Mouse (Mus musculus): ENCODE data around the gene Cd8b1.
"Not testable (repeated sequence)": the region's sequence is repeated elsewhere in the genome, so short reads cannot be mapped to it uniquely, and the experiment has no call there.

The Cd8b1 gene

DNA sequence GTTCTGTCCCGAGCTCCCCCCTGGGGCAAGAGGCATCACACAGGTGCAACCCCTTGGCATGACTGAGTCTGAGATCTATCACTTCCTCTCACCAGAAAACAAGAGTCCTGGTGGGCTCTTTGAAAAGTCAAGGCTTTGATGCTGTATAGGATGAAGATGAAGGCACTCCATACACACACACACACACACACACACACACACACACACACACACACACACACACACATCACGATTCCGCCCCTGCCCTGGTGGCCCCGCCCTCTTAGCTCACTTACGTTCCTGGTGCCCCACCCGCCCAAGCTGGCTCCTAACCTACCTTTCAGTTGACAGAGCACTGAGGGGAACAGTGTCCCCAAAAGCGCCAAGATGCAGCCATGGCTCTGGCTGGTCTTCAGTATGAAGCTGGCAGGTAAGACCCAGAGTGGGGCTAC, at the start of gene Cd8b1:
Cd8b1 (plus strand) TSS at position 298 of the 431 bp plus-strand sequence.
- no peak for DNase-seq (ENCODE audit: extremely low spot score, low read depth, low spot score)

GRCm38 (mm10) chr6:71273715-71274114, 48.9 kb upstream of the Cd8b1 start:
- DNase-seq (ENCODE audit: extremely low spot score, low read depth, low spot score) = no peak

DNA sequence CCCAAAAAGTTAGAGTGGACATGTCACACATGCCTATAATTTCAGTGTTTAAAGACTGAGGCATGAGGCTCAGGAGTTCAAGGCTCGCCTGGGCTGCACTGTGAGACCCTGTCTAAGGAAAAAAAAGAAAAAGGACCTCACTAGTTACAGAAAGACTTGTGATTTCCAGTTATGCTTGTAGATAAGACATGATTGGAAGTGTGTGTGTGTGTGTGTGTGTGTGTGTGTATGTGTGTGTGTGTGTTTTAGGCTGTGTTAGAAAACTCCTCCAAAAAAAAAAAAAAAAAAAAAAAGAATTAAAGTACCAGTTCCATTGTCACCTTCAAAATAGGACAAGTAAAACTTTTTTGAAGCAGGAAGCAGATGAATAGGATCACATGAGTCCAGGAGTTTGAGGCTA, 48.0 kb upstream of the Cd8b1 start:
- no peak for DNase-seq (ENCODE audit: extremely low spot score, low read depth, low spot score)

DNA sequence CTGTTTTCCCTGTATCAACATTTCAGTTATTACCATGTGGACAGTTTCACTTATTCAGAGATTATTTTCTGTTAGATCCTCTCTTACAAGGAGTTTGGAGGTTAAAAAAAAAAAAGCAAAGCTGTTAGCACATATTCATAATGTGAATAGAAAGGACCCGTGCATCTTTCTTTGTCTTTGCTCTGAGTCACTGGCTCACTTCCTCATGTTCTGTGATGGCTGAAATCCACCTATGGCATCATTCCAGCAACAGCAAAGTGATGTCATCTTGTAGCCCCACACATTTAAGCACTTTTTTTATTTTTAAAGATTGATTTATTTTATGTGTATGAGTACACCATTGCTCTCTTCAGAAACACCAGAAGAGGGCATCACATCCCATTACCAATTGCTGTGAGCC, 43.2 kb upstream of the Cd8b1 start:
- no peak for DNase-seq (ENCODE audit: extremely low spot score, low read depth, low spot score)

DNA sequence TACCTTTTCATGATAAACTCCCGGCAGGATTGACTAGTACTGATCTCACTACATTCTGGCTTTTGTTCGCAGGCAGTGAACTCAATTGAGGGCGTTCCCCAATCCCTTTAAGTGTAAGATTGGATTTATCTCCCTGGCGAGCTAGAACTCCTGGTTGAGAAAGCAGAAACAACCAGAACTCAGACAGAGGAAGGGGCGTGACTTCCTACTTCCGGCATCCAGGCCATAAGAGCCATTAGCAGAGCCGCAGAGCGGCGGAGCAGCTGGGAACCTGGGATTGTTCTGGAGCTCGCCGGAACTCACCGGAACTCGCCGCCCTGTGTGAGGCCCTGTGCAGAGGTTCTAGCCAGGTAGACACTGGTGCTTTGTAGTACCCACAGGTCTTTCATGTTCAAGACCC, 29.1 kb upstream of the Cd8b1 start:
- no peak for DNase-seq (ENCODE audit: extremely low spot score, low read depth, low spot score)

GRCm38 (mm10) chr6:71295303-71295702, 27.3 kb upstream of the Cd8b1 start:
- DNase-seq (ENCODE audit: extremely low spot score, low read depth, low spot score) = no peak

- no peak for DNase-seq (ENCODE audit: extremely low spot score, low read depth, low spot score)
Observed at GRCm38 (mm10) chr6:71298051-71298450, 24.5 kb upstream of the Cd8b1 start.

DNA sequence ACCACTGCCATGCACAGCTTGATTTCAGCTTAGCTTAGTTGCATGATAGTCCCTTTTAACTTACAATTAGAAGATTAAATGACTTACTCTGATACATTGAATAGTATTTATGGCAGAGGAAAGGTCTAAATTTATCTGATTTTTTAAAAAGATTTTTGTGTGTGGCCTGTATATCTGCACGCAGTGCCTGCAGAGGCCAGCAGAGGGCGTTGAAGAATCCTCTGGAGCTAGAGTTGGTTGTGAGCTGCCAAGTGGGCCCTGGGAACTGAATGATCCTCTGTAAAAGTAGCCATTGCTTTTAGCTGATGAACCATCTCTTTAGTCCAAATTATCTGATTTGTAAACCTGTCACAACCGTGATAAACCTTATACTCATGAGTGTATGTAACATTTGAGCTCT, 23.8 kb upstream of the Cd8b1 start:
- DNase-seq (ENCODE audit: extremely low spot score, low read depth, low spot score) = peak; percentile 10

DNA sequence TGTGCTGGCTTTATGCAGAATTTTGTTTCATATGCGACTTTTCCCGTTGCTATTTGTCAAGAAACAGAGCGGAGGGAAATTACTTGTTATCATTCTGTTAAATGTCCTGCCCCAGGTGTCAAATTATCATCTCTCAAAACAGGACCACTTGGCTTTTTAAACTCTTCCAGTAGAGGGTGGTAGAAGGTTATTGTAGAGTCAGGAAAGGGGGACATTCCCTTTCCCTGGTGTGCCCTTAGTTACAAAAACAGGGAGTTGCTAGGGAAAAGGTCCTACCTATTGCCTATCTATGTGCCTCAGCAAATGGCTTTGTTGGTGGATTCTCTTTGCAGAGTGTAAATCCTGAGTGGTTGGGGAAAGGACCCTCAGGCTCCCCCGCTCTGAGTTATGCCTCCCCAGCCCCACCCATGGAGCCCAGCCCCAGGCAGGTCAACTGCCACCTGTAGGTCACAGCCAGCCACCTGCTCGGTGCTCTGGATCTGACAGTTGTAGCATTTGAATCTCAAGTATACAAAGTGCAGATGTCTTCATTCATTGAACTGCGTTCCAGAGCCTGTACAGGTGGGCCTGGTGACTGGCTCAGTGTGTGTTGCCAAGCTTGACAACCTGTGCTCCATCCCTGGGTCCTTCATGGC, 20.4 kb upstream of the Cd8b1 start:
- DNase-seq (ENCODE audit: extremely low spot score, low read depth, low spot score) = no peak

DNA sequence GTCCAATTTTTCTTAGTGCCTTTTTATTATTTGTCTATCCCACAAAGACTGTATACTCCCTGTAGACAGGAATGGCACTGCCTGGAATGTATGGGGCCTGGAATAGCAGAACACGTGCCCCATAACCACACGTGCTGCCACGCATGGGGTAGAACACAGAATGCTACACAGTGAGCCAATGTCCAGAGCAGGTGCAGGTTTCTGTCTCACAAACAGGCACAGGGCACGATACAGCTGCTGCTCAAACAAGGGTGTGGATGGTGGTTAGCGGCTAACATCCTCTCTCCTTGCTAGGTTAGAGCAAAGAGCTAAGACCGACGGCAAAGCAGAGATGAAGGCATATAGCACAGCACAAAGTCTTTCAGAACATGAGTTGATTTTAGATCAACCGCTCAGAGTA, 15.1 kb upstream of the Cd8b1 start:
- no peak for DNase-seq (ENCODE audit: extremely low spot score, low read depth, low spot score)

DNA sequence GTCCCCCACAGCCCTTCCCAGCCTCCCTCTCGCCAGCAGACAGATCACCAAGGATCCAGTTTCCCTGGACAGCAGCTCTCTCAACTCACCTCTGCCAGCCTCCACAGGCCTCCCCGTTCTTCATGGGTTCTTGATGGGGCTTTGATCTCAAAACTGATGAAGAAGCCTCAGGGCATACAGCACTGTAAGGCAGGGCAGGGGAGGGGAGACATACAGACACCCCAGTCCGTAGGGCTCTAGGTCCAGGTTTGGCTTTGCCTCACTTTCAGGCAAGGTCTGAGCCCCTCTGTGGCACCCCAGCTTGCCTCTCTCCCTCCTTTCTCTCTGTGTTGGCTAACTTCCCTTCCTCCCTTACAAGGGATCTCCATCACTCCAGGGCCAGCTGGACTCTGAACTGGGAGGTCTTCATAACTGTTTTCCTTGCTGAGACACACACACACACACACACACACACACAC, 733 bp upstream of the Cd8b1 start, which contains the start of gene Smyd1:
Smyd1 (minus strand) TSS at position 408 of the 458 bp plus-strand sequence.
- DNase-seq (ENCODE audit: extremely low spot score, low read depth, low spot score) = no peak

DNA sequence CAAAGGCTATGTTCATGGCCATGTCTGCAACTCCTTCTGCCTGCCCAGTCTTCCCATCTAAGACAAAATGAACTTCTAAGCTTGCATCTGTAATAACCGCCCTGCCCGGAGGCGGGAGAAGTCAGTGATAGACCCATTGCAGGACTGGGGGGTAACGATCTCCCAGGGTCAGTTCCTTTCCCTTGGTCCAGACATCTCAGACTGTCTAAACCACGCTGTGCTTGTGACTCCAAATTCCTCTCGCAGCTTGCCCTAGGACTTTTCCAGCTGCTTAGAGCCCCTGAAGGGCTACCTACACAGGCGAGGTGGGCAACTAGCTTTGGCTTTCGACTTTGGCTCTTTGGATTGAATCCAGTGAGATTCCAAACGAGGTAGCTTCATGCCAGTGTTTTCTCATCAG, 2.2 kb downstream of the Cd8b1 start:
- no peak for DNase-seq (ENCODE audit: extremely low spot score, low read depth, low spot score)

DNA sequence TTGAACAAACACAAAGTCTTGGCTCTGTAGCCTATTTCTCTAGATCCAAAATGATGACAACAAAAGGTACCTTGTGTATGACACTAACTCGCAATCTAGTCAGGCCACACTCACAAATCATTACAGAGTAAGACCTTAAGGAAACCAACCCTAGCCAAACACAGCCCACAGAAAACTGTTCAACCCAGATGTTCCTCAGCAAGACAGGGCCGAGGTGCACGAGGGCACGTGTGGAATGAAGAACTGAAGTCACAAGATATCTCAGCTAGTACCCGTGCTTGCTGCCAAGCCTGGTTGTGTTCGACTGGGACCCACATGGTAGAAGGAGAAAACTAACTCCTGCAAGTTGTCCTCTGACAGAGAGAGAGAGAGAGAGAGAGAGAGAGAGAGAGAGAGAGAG, 7.3 kb downstream of the Cd8b1 start:
- no peak for DNase-seq (ENCODE audit: extremely low spot score, low read depth, low spot score)

DNA sequence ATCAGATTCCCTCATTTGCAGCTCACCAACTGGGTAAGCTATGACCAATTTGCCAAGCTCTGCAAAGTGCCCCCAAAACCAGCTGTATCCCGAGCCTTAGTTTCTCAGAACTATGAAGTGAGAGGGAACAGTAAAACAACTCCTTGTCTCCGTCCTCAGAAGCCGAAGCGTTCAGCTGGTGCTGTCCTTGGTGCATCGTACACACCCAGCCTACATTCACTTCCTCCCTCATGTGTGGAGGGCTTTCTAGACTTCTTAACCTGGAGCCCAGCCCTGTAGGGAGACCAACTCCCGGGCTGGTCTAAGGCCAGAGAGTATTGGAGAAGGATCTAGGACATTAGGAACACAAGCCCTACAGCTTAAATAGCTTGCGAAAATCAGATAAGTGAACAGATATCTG, 7.9 kb downstream of the Cd8b1 start:
- no peak for DNase-seq (ENCODE audit: extremely low spot score, low read depth, low spot score)

GRCm38 (mm10) chr6:71331491-71331890, 8.9 kb downstream of the Cd8b1 start:
- DNase-seq (ENCODE audit: extremely low spot score, low read depth, low spot score) = not testable (repeated sequence)

DNA sequence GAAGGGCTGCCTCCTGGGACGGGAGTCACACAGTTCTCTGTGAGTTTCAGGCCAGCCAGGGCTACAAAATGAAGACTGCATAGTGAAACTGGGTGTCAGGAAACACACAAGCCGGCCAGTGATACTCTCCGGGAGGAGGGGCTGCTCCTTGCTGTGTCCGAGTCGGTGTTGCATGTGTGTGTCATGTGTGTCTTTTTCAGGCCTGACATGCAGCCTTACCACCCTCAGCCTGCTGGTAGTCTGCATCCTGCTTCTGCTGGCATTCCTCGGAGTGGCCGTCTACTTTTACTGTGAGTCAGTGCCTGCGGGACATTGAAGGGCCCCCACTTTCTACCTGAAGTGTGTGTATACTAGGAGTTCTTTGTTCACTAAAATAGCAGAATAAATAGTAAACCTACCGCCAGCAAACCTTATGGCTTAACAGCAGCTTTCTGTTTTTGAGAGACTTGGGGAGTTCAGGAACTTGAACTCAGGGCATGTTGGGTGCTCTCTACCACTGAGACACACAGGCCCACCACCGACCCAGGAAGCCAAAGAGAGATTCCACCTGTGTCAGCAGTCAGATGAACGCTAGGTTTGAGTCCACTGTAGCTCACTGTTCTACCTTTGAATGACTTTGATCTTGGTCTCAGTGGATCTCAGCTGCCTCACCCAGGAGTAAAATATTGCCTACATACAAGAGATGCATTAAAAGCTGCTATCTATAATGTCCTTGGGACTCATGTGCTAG, 9.8 kb downstream of the Cd8b1 start:
- no peak for DNase-seq (ENCODE audit: extremely low spot score, low read depth, low spot score)

- no peak for DNase-seq (ENCODE audit: extremely low spot score, low read depth, low spot score)
Observed at GRCm38 (mm10) chr6:71333031-71333430, 10.4 kb downstream of the Cd8b1 start.

GRCm38 (mm10) chr6:71333578-71334273, 11.1 kb downstream of the Cd8b1 start:
- no peak for DNase-seq (ENCODE audit: extremely low spot score, low read depth, low spot score)

DNA sequence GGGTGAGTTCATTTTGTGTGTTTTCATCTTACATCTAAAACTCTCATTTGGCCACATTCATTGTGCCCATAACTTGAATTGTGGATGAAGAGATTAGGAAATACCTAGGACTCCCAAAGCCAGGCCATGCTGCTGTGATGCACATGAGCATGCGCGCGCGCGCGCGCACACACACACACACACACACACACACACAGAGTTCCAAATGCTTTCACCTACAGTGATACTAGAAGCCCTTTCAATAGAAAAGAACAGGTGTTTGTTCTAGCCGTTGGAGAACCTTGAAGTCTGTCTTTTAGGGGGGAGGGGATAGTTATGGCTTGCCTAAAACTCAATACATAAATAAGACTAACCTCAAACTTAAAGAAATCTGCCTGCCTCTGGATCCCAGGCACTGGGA, 15.1 kb downstream of the Cd8b1 start:
- no peak for DNase-seq (ENCODE audit: extremely low spot score, low read depth, low spot score)

DNA sequence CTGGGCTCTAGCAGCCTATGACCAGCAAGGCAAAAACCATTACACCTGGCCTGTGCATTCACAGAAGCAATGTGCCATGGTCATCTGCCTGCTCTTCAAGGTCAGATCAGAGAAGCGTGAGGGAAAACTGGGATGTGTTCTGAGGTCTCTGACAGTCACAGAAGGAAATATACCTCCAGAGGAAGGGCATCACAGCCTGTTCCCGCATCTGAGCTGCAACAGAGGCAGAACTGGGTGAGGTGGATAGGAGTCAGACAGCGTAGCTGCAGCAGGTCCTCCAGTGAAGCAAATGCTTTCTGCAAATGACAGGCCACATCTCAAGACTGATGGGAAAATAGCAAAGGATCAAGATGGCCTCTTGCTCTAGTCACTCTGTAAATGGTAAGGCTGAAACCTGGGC, 16.4 kb downstream of the Cd8b1 start:
- DNase-seq (ENCODE audit: extremely low spot score, low read depth, low spot score) = no peak

DNA sequence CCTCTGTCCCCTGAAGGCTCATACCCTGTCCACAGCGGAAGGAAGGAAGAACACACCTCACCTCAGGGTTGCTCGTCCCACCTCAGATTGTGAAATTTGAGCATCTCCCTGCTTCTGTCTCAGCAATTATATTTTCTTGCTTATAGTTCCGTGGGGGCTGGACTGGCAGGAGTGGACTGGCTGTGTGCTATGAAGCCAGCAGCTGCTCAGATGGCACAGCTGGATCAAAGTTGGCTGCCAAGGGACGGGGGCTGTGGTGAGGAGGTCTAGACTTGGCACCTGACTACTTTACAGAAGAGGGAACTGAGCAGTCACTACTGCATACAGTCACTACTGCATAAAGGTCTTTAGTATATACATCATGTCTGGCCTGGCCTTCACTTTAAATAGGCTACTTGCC, 16.8 kb downstream of the Cd8b1 start:
- DNase-seq (ENCODE audit: extremely low spot score, low read depth, low spot score) = no peak

DNA sequence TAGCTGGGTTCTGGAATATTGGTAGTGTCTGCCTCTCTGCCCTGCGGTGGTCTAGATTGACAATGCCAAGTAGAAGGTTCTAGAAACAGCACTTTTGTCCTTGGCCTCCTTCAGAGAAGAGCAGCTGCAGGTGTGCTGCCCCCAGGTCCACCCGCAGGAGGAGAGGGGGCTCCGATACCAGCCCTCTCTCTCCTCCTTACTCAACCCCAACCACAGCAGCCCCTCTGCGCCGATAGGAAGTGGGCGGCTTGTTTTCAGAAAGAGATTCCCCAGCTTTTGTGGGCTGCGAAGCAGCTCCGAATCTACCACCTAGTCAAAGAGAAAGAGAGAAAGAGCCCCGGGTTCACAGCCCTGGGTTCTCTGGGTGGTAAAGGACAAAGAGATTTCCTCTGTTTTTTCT, 18.6 kb downstream of the Cd8b1 start:
- DNase-seq (ENCODE audit: extremely low spot score, low read depth, low spot score) = no peak
